Mouse (Mus musculus): Measurements from ENCODE around the gene Acy3. TPM values are rescaled to one million over a fixed set of nuclear protein-coding genes. Genes with fewer than 3 reads are reported as not detected.
A peak's percentile ranks its signal among the peaks of the same experiment; 100 is the strongest.
"Not testable (repeated sequence)": the region's sequence is repeated elsewhere in the genome, so short reads cannot be mapped to it uniquely, and the experiment has no call there.

Gene Acy3
- polyA plus RNA-seq, 1 experiment from 2014 or later: 2.8 TPM

DNA sequence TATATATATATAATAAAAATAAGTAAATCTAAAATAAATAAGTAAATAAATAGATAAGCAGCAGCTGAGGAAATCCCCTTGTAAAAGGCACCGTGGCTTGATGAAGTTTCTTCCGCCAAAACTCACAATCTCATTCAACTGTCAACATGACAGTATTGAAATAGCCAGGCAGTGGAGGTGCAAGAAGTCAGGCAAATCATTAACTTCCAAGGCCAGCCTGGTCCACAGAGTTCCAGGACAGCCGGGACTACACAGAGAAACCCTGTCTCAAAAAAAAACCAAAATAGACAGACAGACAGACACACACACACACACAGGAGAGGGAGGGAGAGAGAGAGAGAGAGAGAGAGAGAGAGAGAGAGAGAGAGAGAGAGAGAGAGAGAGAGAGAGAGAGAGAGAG, 46.9 kb downstream of the Acy3 start:
- H3K27ac ChIP-seq (replicated peaks): no peak overlapping the region
- H3K36me3 ChIP-seq: 0 out of 2 replicates have a peak, but pooled peaks cover 2% of the 10 kb centered on the region
- H3K4me2 ChIP-seq: no peak overlapping the region
- no peaks in the 10 kb centered on the region for H3K27me3 ChIP-seq (replicated peaks)
- no peak overlapping the region for H3K4me3 ChIP-seq (replicated peaks)
- H3K9me3 ChIP-seq (replicated peaks): no peaks in the 10 kb centered on the region
- no peak overlapping the region for H3K9ac ChIP-seq (replicated peaks)
- WGBS: 80% methylated on average over 3 of the region's 3 CpGs
- no peak for ATAC-seq (ENCODE audit: low FRiP score)
- H3K4me1 ChIP-seq: peaks cover 18% of the 10 kb centered on the region

GRCm38 (mm10) chr19:4033742-4034141, 47.4 kb downstream of the Acy3 start:
- Histone ChIP-seq H3K27ac (replicated peaks) (no peak overlapping the region), H3K27me3 (replicated peaks) (no peaks in the 10 kb centered on the region), H3K36me3 (0 out of 2 replicates have a peak, but pooled peaks cover 2% of the 10 kb centered on the region), H3K4me3 (replicated peaks) (no peak overlapping the region), H3K4me2 (no peak overlapping the region), H3K9me3 (replicated peaks) (no peaks in the 10 kb centered on the region), H3K9ac (replicated peaks) (no peak overlapping the region), H3K4me1 (peaks cover 20% of the 10 kb centered on the region)
- no peak for ATAC-seq (ENCODE audit: low FRiP score)
- 67% methylated on average over 5 of the region's 5 CpGs for WGBS

DNA sequence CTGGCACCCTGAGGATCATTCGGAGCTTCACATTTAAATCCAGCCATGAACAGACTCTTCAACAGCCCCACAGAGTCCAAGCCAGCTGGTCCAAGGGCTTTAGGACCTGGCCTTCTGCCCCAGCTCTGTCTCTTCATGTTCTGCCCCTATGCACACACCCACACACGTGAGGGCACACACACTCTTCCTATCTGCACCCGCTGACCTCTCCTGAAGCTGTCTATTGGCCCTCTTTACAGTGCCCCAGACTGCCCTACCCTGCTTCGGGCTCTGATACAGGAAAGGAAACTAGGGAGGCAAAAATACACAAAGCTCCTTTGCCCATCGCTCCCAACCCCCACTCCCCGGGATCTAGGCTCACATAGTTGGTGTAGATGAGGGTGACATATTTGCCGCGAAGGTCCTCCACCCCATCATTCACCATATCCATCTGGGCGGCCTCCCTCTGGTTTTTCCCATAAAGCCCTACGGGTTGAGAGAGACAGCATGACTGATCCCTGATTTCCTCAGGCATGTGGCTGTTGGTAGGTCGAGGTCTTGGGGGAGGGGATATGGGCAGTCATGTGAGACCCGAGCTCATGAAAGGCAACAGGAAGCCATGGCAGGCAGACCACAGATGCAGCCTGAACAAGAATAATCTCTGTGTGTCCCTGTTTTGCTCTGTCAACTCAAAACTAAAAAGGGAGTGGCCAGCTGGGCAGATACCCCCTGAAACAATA, 50.1 kb downstream of the Acy3 start:
- peaks cover 20% of the 10 kb centered on the region for H3K4me1 ChIP-seq
- H3K27me3 ChIP-seq (replicated peaks): no peaks in the 10 kb centered on the region
- H3K9me3 ChIP-seq (replicated peaks): no peaks in the 10 kb centered on the region
- no peak overlapping the region for H3K27ac ChIP-seq (replicated peaks)
- WGBS: 76% methylated on average over 12 of the region's 12 CpGs
- ATAC-seq (ENCODE audit: low FRiP score): no peak
- H3K36me3 ChIP-seq: 0 out of 2 replicates have a peak, but pooled peaks cover 2% of the 10 kb centered on the region
- no peak overlapping the region for H3K9ac ChIP-seq (replicated peaks)
- no peak overlapping the region for H3K4me3 ChIP-seq (replicated peaks)
- peak overlapping the region; percentile 39 for H3K4me2 ChIP-seq

GRCm38 (mm10) chr19:4037154-4037787, 50.9 kb downstream of the Acy3 start:
- Histone ChIP-seq H3K4me3 (replicated peaks) (peak overlapping the region; percentile 63), H3K4me1 (peaks cover 20% of the 10 kb centered on the region), H3K27ac (replicated peaks) (peak overlapping the region; percentile 67), H3K4me2 (peak overlapping the region; percentile 70), H3K9ac (replicated peaks) (peak overlapping the region; percentile 80)
- H3K9me3 ChIP-seq (replicated peaks); H3K27me3 ChIP-seq (replicated peaks); H3K36me3 ChIP-seq: not testable (repeated sequence)
- ATAC-seq (ENCODE audit: low FRiP score): peak; percentile 69; the same call in 1 of the 2 replicates
- WGBS: 27% methylated on average over 8 of the region's 8 CpGs

DNA sequence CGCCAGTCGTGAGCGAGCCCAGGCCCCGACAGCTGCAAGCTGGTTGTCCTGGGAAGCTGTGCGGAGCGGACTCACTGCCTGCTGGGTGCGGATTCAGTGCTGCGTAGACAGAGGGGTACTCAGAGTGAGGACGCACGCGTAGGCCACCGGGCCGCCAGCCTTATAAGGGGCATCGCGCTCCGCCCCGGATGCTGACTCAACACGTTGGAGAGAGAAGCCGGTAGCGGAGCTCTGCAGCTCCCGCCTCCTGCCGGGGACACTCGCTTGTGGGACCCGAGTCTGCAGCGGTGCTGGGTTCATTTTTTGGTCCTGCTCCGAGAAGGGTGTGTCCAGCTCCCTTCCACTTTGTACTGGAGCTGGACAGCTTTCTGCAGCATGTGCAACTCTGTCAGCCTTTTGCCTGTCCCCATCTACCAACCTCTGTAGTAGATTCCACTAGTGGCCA, 51.4 kb downstream of the Acy3 start, which contains the start of gene Gstp1:
Gene Gstp1 (minus strand): TSS at position 198 of the 445 bp plus-strand sequence.
- Histone ChIP-seq H3K36me3 (0 out of 2 replicates have a peak, but pooled peaks cover 2% of the 10 kb centered on the region), H3K4me3 (replicated peaks) (peak within 1 kb of the TSS; percentile 63), H3K9ac (replicated peaks) (peak within 1 kb of the TSS; percentile 80), H3K4me1 (peaks cover 20% of the 10 kb centered on the region), H3K27me3 (replicated peaks) (no peaks in the 10 kb centered on the region), H3K9me3 (replicated peaks) (no peaks in the 10 kb centered on the region), H3K27ac (replicated peaks) (peak within 1 kb of the TSS; percentile 67), H3K4me2 (peak within 1 kb of the TSS; percentile 70)
- peak; percentile 91 for ATAC-seq (ENCODE audit: low FRiP score)
- whole genome bisulfite sequencing: 0% methylated on average over 26 of the region's 26 CpGs

Other genes with a start within 250 kb of the Acy3 start
- 38.3 and 39.5 TPM in 2 replicates for gene Kmt5b, start 219.1 kb upstream of the Acy3 start, polyA plus RNA-seq (2015; fragmentation: Nextera tagmentation; extraction: Ambion mirVana)
- gene Chka, start 134.8 kb upstream of the Acy3 start, polyA plus RNA-seq (2015; fragmentation: Nextera tagmentation; extraction: Ambion mirVana): 59.9 and 68.7 TPM in 2 replicates
- 20.3 and 29.0 TPM in 2 replicates for gene Tcirg1, start 79.4 kb upstream of the Acy3 start, polyA plus RNA-seq (2015; fragmentation: Nextera tagmentation; extraction: Ambion mirVana)
- 308 and 330 TPM in 2 replicates for gene Ndufs8, start 73.8 kb upstream of the Acy3 start, polyA plus RNA-seq (2015; fragmentation: Nextera tagmentation; extraction: Ambion mirVana)
- gene Aldh3b1, start 56.8 kb upstream of the Acy3 start, polyA plus RNA-seq (2015; fragmentation: Nextera tagmentation; extraction: Ambion mirVana): 2.5 and 3.8 TPM in 2 replicates
- 15.0 and 20.6 TPM in 2 replicates for gene Unc93b1, start 51.4 kb upstream of the Acy3 start, polyA plus RNA-seq (2015; fragmentation: Nextera tagmentation; extraction: Ambion mirVana)
- gene Aldh3b3, start 27.9 kb upstream of the Acy3 start, polyA plus RNA-seq (2015; fragmentation: Nextera tagmentation; extraction: Ambion mirVana): not detected in 2 replicates
- 0.20 and 1.6 TPM in 2 replicates for gene Aldh3b2, start 14.2 kb upstream of the Acy3 start, polyA plus RNA-seq (2015; fragmentation: Nextera tagmentation; extraction: Ambion mirVana)
- gene Tbx10, start 6.2 kb downstream of the Acy3 start, polyA plus RNA-seq (2015; fragmentation: Nextera tagmentation; extraction: Ambion mirVana): 0.08 TPM in 1 of 2 replicates, not detected in the other
- gene Nudt8, start 14.0 kb downstream of the Acy3 start, polyA plus RNA-seq (2015; fragmentation: Nextera tagmentation; extraction: Ambion mirVana): 26.1 and 26.8 TPM in 2 replicates
- 4.5 and 5.7 TPM in 2 replicates for gene Gm49405, start 14.1 kb downstream of the Acy3 start, polyA plus RNA-seq (2015; fragmentation: Nextera tagmentation; extraction: Ambion mirVana)
- 6.0 and 6.7 TPM in 2 replicates for gene Doc2g, start 16.7 kb downstream of the Acy3 start, polyA plus RNA-seq (2015; fragmentation: Nextera tagmentation; extraction: Ambion mirVana)
- 262 and 279 TPM in 2 replicates for gene Ndufv1, start 26.2 kb downstream of the Acy3 start, polyA plus RNA-seq (2015; fragmentation: Nextera tagmentation; extraction: Ambion mirVana)
- gene Gstp1, start 51.4 kb downstream of the Acy3 start, polyA plus RNA-seq (2015; fragmentation: Nextera tagmentation; extraction: Ambion mirVana): 552 and 568 TPM in 2 replicates
- gene Gstp2, start 59.5 kb downstream of the Acy3 start, polyA plus RNA-seq (2015; fragmentation: Nextera tagmentation; extraction: Ambion mirVana): 1.9 and 7.6 TPM in 2 replicates
- 1.1 TPM in 1 of 2 replicates, not detected in the other for gene Gstp3, start 73.0 kb downstream of the Acy3 start, polyA plus RNA-seq (2015; fragmentation: Nextera tagmentation; extraction: Ambion mirVana)
- gene Cabp2, start 95.0 kb downstream of the Acy3 start, polyA plus RNA-seq (2015; fragmentation: Nextera tagmentation; extraction: Ambion mirVana): not detected in 2 replicates
- 88.7 and 99.0 TPM in 2 replicates for gene Cdk2ap2, start 110.6 kb downstream of the Acy3 start, polyA plus RNA-seq (2015; fragmentation: Nextera tagmentation; extraction: Ambion mirVana)
- gene Pitpnm1, start 113.4 kb downstream of the Acy3 start, polyA plus RNA-seq (2015; fragmentation: Nextera tagmentation; extraction: Ambion mirVana): 72.1 and 80.9 TPM in 2 replicates
- 105 and 111 TPM in 2 replicates for gene Aip, start 139.3 kb downstream of the Acy3 start, polyA plus RNA-seq (2015; fragmentation: Nextera tagmentation; extraction: Ambion mirVana)
- gene Gpr152, start 153.2 kb downstream of the Acy3 start, polyA plus RNA-seq (2015; fragmentation: Nextera tagmentation; extraction: Ambion mirVana): not detected in 2 replicates
- gene Cabp4, start 157.5 kb downstream of the Acy3 start, polyA plus RNA-seq (2015; fragmentation: Nextera tagmentation; extraction: Ambion mirVana): 0.20 and 0.28 TPM in 2 replicates
- 102 and 141 TPM in 2 replicates for gene Coro1b, start 162.0 kb downstream of the Acy3 start, polyA plus RNA-seq (2015; fragmentation: Nextera tagmentation; extraction: Ambion mirVana)
- gene Ptprcap, start 167.0 kb downstream of the Acy3 start, polyA plus RNA-seq (2015; fragmentation: Nextera tagmentation; extraction: Ambion mirVana): 1.0 and 52.3 TPM in 2 replicates
- 54.4 and 56.3 TPM in 2 replicates for gene Rps6kb2, start 176.8 kb downstream of the Acy3 start, polyA plus RNA-seq (2015; fragmentation: Nextera tagmentation; extraction: Ambion mirVana)
- 5.9 and 6.4 TPM in 2 replicates for gene Carns1, start 188.9 kb downstream of the Acy3 start, polyA plus RNA-seq (2015; fragmentation: Nextera tagmentation; extraction: Ambion mirVana)
- gene Tbc1d10c, start 204.7 kb downstream of the Acy3 start, polyA plus RNA-seq (2015; fragmentation: Nextera tagmentation; extraction: Ambion mirVana): 0.74 and 20.7 TPM in 2 replicates
- gene Ppp1ca, start 205.5 kb downstream of the Acy3 start, polyA plus RNA-seq (2015; fragmentation: Nextera tagmentation; extraction: Ambion mirVana): 589 and 681 TPM in 2 replicates
- 24.3 and 27.2 TPM in 2 replicates for gene Rad9a, start 215.1 kb downstream of the Acy3 start, polyA plus RNA-seq (2015; fragmentation: Nextera tagmentation; extraction: Ambion mirVana)
- gene Clcf1, start 227.7 kb downstream of the Acy3 start, polyA plus RNA-seq (2015; fragmentation: Nextera tagmentation; extraction: Ambion mirVana): 0.78 and 2.2 TPM in 2 replicates
- not detected in 2 replicates for gene AC109138.7, start 227.8 kb downstream of the Acy3 start, polyA plus RNA-seq (2015; fragmentation: Nextera tagmentation; extraction: Ambion mirVana)
- gene Pold4, start 245.3 kb downstream of the Acy3 start, polyA plus RNA-seq (2015; fragmentation: Nextera tagmentation; extraction: Ambion mirVana): 24.7 and 28.0 TPM in 2 replicates